In genomic region chr10:43372315-43372714, GRCm38 (mm10) we compare ENCODE assay signal across 8 mouse cellular contexts.
DNase-seq lines count a peak whose midpoint lies in the region; ATAC-seq and TF ChIP-seq lines count a peak whose summit lies in the region.

No protein-coding gene starts in this region.

- 52% methylated on average over 7 of the region's 7 CpGs for WGBS in heart, embryonic 13.5 days
- WGBS in intestine, postnatal 0 days, result 64% methylated on average over 7 of the region's 7 CpGs

- ATAC-seq in heart, embryonic 13.5 days (ENCODE audit: extremely low read depth, insufficient number of reproducible peaks, low FRiP score, low TSS enrichment), result no peak
- ATAC-seq in intestine, postnatal 0 days, result no peak

- DNase-seq in gastrocnemius, adult 18-20 months (ENCODE audit: low spot score), result peak; percentile 76
- no peak for DNase-seq in gastrocnemius, postnatal 4 days (ENCODE audit: low spot score in 2 of 2)
- peak; percentile 5 to 60 for DNase-seq in adrenal gland, postnatal 36 days
- peak; percentile 65 for DNase-seq in kidney, postnatal 14 days
- DNase-seq in spleen, postnatal 4 days (ENCODE audit: low spot score in 2 of 2), result peak; percentile 20 to 69
- no peak for DNase-seq in embryo, embryonic 9.5 days (ENCODE audit: extremely low spot score)

- H3K9ac ChIP-seq in heart, embryonic 13.5 days, result no peak overlapping the region
- no peak overlapping the region for H3K9ac ChIP-seq in intestine, postnatal 0 days (ENCODE audit: low read depth, low read length)

- H3K27ac ChIP-seq in heart, embryonic 13.5 days (replicated peaks), result 0 out of 2 replicates have a peak overlapping the region, but pooled peaks have one; percentile 20
- H3K27ac ChIP-seq in intestine, postnatal 0 days (ENCODE audit: low read depth, low read length), result no peak overlapping the region

- H3K4me3 ChIP-seq in heart, embryonic 13.5 days, result no peak overlapping the region
- H3K4me3 ChIP-seq in intestine, postnatal 0 days (ENCODE audit: low read depth, low read length), result no peak overlapping the region

- TF ChIP-seq CTCF in intestine, postnatal 0 days (IDR thresholded peaks at IDR 0.05; ENCODE audit: low read depth), result no peak

- no peaks in the 10 kb centered on the region for H3K9me3 ChIP-seq in heart, embryonic 13.5 days
- no peaks in the 10 kb centered on the region for H3K9me3 ChIP-seq in intestine, postnatal 0 days (ENCODE audit: control insufficient read depth)

- H3K4me2 ChIP-seq in heart, embryonic 13.5 days, result peak overlapping the region; percentile 7; the same call in 1 of the 2 replicates
- H3K4me2 ChIP-seq in intestine, postnatal 0 days (replicated peaks; ENCODE audit: low read depth), result no peak overlapping the region

- 0 out of 2 replicates have a peak, but pooled peaks cover 2% of the 10 kb centered on the region for H3K36me3 ChIP-seq in heart, embryonic 13.5 days
- H3K36me3 ChIP-seq in intestine, postnatal 0 days (ENCODE audit: control insufficient read depth, insufficient read depth), result no peaks in the 10 kb centered on the region

- H3K4me1 ChIP-seq in heart, embryonic 13.5 days, result peaks cover 19% of the 10 kb centered on the region
- H3K4me1 ChIP-seq in intestine, postnatal 0 days (replicated peaks; ENCODE audit: control insufficient read depth, insufficient read depth, low read length), result no peaks in the 10 kb centered on the region

- no peaks in the 10 kb centered on the region for H3K27me3 ChIP-seq in heart, embryonic 13.5 days (replicated peaks)
- H3K27me3 ChIP-seq in intestine, postnatal 0 days (replicated peaks; ENCODE audit: control insufficient read depth, insufficient read depth, low read length), result no peaks in the 10 kb centered on the region

Comparison
In these comparisons a context has a peak if more than half of its experiments do, and no peak if none do; other contexts are left out.
1. DNase-seq: peak in gastrocnemius, adult 18-20 months (single experiment), adrenal gland, postnatal 36 days (2 of 2), kidney, postnatal 14 days (single experiment) and spleen, postnatal 4 days (2 of 2); none in gastrocnemius, postnatal 4 days (0 of 2) and embryo, embryonic 9.5 days (single experiment).